Mouse (Mus musculus): ENCODE results near the gene D6Ertd527e. TPM values are rescaled to one million over a fixed set of nuclear protein-coding genes. Genes with fewer than 3 reads are reported as not detected.

Gene D6Ertd527e
- total RNA-seq (2014; rRNA removed; ENCODE audit: low replicate concordance): not detected in 2 replicates
- polyA plus RNA-seq (2015; fragmentation: Nextera tagmentation; extraction: Ambion mirVana): 0.08 TPM in 1 of 2 replicates, not detected in the other

GRCm38 (mm10) chr6:87104123-87104796 is at the start of gene D6Ertd527e:
Gene D6Ertd527e (plus strand): TSS chr6:87104746.
- H3K27me3 ChIP-seq (ENCODE audit: control insufficient read depth, insufficient read depth, low read length): no peaks in the 10 kb centered on the region
- no peak for TF ChIP-seq CTCF (IDR thresholded peaks at IDR 0.05; ENCODE audit: low read depth)
- no peak for TF ChIP-seq EP300 (IDR thresholded peaks at IDR 0.05; ENCODE audit: low read depth)
- no peaks in the 10 kb centered on the region for H3K36me3 ChIP-seq (replicated peaks; ENCODE audit: control insufficient read depth, insufficient read depth, low read length)
- no peak within 1 kb of the TSS for H3K4me2 ChIP-seq (ENCODE audit: low read depth, low read length)
- no peak within 1 kb of the TSS for H3K9ac ChIP-seq (replicated peaks; ENCODE audit: low read depth, low read length)
- ATAC-seq (ENCODE audit: insufficient read depth, low read depth) (no peak), DNase-seq (ENCODE audit: low spot score) (no peak)
- no peaks in the 10 kb centered on the region for H3K9me3 ChIP-seq (replicated peaks; ENCODE audit: control insufficient read depth, low read length)
- WGBS: 75% methylated on average over 11 of the region's 11 CpGs
- H3K4me3 ChIP-seq (ENCODE audit: low read depth, low read length): no peak within 1 kb of the TSS
- H3K27ac ChIP-seq (ENCODE audit: low read depth): no peak within 1 kb of the TSS
- 0 out of 2 replicates have a peak, but pooled peaks cover 3% of the 10 kb centered on the region for H3K4me1 ChIP-seq (ENCODE audit: control insufficient read depth, insufficient read depth)

GRCm38 (mm10) chr6:87059754-87060153 is 44.8 kb upstream of the D6Ertd527e start:
- ATAC-seq (ENCODE audit: insufficient read depth, low read depth) (no peak), DNase-seq (ENCODE audit: low spot score) (no peak)
- no peak overlapping the region for H3K27ac ChIP-seq (ENCODE audit: low read depth)
- no peak for TF ChIP-seq CTCF (IDR thresholded peaks at IDR 0.05; ENCODE audit: low read depth)
- TF ChIP-seq EP300 (IDR thresholded peaks at IDR 0.05; ENCODE audit: low read depth): no peak
- H3K4me3 ChIP-seq (ENCODE audit: low read depth, low read length): no peak overlapping the region
- 100% methylated on average over 1 of the region's 1 CpGs for WGBS
- H3K27me3 ChIP-seq (ENCODE audit: control insufficient read depth, insufficient read depth, low read length): no peaks in the 10 kb centered on the region
- no peak overlapping the region for H3K9ac ChIP-seq (replicated peaks; ENCODE audit: low read depth, low read length)
- no peaks in the 10 kb centered on the region for H3K9me3 ChIP-seq (replicated peaks; ENCODE audit: control insufficient read depth, low read length)
- H3K4me2 ChIP-seq (ENCODE audit: low read depth, low read length): no peak overlapping the region
- H3K36me3 ChIP-seq (replicated peaks; ENCODE audit: control insufficient read depth, insufficient read depth, low read length): peaks cover 79% of the 10 kb centered on the region
- no peaks in the 10 kb centered on the region for H3K4me1 ChIP-seq (ENCODE audit: control insufficient read depth, insufficient read depth)

GRCm38 (mm10) chr6:87063586-87063985 is 41.0 kb upstream of the D6Ertd527e start:
- peaks cover 84% of the 10 kb centered on the region for H3K36me3 ChIP-seq (replicated peaks; ENCODE audit: control insufficient read depth, insufficient read depth, low read length)
- DNase-seq (ENCODE audit: low spot score) (no peak), ATAC-seq (ENCODE audit: insufficient read depth, low read depth) (no peak)
- TF ChIP-seq EP300 (IDR thresholded peaks at IDR 0.05; ENCODE audit: low read depth) (no peak), CTCF (IDR thresholded peaks at IDR 0.05; ENCODE audit: low read depth) (no peak)
- H3K4me2 ChIP-seq (ENCODE audit: low read depth, low read length): no peak overlapping the region
- H3K9me3 ChIP-seq (replicated peaks; ENCODE audit: control insufficient read depth, low read length): no peaks in the 10 kb centered on the region
- no peaks in the 10 kb centered on the region for H3K4me1 ChIP-seq (ENCODE audit: control insufficient read depth, insufficient read depth)
- no peaks in the 10 kb centered on the region for H3K27me3 ChIP-seq (ENCODE audit: control insufficient read depth, insufficient read depth, low read length)
- no peak overlapping the region for H3K4me3 ChIP-seq (ENCODE audit: low read depth, low read length)
- H3K27ac ChIP-seq (ENCODE audit: low read depth): no peak overlapping the region
- H3K9ac ChIP-seq (replicated peaks; ENCODE audit: low read depth, low read length): no peak overlapping the region
- 87% methylated on average over 4 of the region's 4 CpGs for WGBS

- H3K36me3 ChIP-seq (replicated peaks; ENCODE audit: control insufficient read depth, insufficient read depth, low read length): peaks cover 89% of the 10 kb centered on the region
- TF ChIP-seq CTCF (IDR thresholded peaks at IDR 0.05; ENCODE audit: low read depth) (no peak), EP300 (IDR thresholded peaks at IDR 0.05; ENCODE audit: low read depth) (no peak)
- no peak overlapping the region for H3K4me2 ChIP-seq (ENCODE audit: low read depth, low read length)
- no peak overlapping the region for H3K4me3 ChIP-seq (ENCODE audit: low read depth, low read length)
- H3K9ac ChIP-seq (replicated peaks; ENCODE audit: low read depth, low read length): no peak overlapping the region
- ATAC-seq (ENCODE audit: insufficient read depth, low read depth): no peak
- H3K27ac ChIP-seq (ENCODE audit: low read depth): no peak overlapping the region
- H3K9me3 ChIP-seq (replicated peaks; ENCODE audit: control insufficient read depth, low read length): no peaks in the 10 kb centered on the region
- DNase-seq (ENCODE audit: low spot score): no peak
- H3K4me1 ChIP-seq (ENCODE audit: control insufficient read depth, insufficient read depth): no peaks in the 10 kb centered on the region
- H3K27me3 ChIP-seq (ENCODE audit: control insufficient read depth, insufficient read depth, low read length): no peaks in the 10 kb centered on the region
- WGBS: 80% methylated on average over 2 of the region's 2 CpGs
Measured at GRCm38 (mm10) chr6:87068209-87068608, 36.3 kb upstream of the D6Ertd527e start.

GRCm38 (mm10) chr6:87069195-87069900 is 35.2 kb upstream of the D6Ertd527e start:
- DNase-seq (ENCODE audit: low spot score) (no peak), ATAC-seq (ENCODE audit: insufficient read depth, low read depth) (no peak)
- Histone ChIP-seq H3K4me3 (ENCODE audit: low read depth, low read length) (no peak overlapping the region), H3K4me2 (ENCODE audit: low read depth, low read length) (no peak overlapping the region), H3K4me1 (ENCODE audit: control insufficient read depth, insufficient read depth) (no peaks in the 10 kb centered on the region), H3K27me3 (ENCODE audit: control insufficient read depth, insufficient read depth, low read length) (no peaks in the 10 kb centered on the region), H3K9ac (replicated peaks; ENCODE audit: low read depth, low read length) (no peak overlapping the region), H3K36me3 (replicated peaks; ENCODE audit: control insufficient read depth, insufficient read depth, low read length) (peaks cover 89% of the 10 kb centered on the region), H3K9me3 (replicated peaks; ENCODE audit: control insufficient read depth, low read length) (no peaks in the 10 kb centered on the region), H3K27ac (ENCODE audit: low read depth) (no peak overlapping the region)
- no peak for TF ChIP-seq CTCF (IDR thresholded peaks at IDR 0.05; ENCODE audit: low read depth)
- TF ChIP-seq EP300 (IDR thresholded peaks at IDR 0.05; ENCODE audit: low read depth): no peak
- WGBS: 53% methylated on average over 7 of the region's 7 CpGs
